Mouse (Mus musculus): Measurements from ENCODE around the gene Iqgap3.
A peak's percentile ranks its signal among the peaks of the same experiment; 100 is the strongest.

Iqgap3 gene

DNA sequence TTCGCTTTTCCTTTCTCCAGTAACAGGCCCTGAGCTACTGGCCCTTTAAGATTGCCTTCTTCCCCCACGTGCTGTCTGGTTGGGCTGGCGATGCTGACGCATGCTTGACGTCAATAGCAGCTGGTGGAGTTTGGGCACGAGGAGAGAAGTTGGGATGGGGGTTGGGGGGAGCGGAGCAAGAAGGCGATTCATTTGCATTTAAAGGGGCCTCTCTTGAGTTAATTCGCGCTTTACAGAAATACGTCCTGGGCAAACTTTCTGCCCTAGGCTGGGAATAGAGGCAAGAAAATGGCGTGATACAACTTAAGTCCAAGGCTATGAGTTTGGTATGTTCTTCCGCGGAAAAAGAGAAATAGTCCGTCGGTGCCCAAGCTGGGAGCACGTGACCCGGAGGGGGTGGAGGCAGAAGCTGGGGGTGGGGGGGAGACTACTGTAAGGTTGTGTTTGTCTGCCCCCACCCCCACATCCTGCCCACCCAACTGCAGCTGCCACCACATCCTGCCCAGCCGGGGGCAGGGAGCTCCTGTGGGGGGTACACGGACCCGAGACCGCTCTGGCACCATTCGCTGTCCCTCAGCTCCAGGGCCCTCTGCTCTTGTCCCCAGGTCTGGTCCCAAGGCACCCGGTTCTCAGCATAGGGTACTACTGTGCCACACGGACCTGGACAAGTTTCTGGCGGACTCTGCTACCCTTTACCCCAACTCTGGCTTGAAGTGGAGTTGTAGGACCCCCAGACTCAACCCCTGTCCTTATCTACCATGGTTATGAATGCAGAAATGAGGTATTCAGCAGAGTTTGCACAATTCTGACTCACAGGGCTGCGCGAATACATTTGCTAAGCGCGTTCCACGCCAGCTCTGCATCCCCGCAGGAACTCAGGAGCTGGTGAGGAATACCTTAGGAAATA lies 56.8 kb downstream of the Iqgap3 start:
- peak; percentile 98 for DNase-seq (ENCODE audit: low read depth, low spot score)

DNA sequence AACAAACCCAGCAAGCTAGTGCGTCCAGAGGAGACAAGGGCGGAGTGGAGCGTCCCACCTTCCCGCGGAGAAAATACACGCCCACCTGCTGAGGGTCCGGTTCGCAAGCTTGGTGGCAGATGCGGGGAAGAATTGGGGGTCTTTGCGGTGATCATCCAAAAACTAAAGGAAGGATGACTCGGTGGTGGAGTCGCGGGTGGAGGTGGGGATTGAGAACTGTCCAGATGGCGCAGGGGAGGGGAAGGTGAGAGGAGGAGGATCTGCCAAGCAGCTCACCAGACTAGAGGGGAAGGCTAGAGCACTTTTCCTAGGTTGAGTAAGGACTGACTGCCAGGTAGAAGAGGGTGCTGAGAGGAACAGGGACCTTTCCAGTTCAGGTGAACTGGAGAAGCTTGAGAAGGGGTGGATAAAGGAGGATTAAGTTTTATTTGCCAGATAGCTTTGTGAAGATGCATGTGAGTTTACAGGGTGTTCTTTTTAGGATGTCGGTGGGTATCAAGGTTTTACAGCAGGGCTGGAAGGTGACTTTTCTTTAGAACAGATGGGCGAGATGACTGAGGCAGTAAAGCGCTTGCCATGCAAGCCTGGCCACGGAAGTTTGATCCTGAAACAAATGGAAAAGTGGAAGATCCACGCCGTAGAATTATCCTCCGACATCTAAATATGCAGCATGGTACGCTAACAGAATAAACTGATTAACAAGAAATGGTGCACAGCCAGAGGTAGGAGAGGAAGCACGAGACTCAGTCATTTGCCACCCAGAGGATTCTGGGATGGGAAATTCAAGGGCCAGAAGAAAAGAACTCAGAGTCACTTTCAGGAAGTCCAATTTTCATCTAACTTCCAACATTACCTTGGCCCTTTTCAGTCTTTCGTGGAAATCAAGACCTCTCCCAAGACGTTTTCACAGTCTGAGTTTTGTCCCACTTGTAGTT lies 57.7 kb downstream of the Iqgap3 start:
- DNase-seq (ENCODE audit: low read depth, low spot score): peak; percentile 76

DNA sequence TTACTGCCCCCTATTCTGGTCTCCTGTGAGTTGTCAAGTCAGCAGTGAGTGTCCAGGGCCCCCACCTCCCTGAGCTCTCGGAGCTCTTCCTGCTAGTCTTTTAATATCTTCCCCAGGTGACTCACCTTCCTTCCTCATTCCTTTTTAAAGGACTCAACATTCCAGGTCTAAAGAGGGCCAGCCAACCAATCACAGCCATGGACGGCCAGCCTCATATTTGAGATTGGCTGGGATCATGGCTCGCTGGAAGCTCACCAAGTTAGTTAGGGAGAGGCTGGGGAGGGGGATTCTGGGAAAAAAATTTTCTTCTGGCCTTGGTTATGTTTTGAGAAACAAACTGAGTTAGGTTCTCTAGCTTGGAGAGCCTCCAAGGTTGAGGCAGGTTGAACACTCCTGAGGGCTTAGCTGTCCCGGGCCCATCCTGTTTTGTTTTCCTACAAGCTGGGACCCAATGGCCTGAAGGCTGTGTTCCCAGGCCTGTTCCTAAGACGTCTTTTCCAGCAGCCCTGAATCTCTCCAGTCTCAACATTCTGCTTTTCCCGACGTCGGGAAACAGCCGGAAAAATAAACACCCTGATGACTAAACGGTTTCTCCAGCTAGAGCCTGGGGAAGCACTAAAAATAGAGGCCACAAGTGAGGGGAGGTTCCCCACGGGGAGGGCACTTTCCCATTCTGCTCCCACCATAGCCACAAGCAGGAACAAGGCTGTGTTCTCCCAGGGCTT lies 58.6 kb downstream of the Iqgap3 start:
- peak; percentile 74 for DNase-seq (ENCODE audit: low read depth, low spot score)

DNA sequence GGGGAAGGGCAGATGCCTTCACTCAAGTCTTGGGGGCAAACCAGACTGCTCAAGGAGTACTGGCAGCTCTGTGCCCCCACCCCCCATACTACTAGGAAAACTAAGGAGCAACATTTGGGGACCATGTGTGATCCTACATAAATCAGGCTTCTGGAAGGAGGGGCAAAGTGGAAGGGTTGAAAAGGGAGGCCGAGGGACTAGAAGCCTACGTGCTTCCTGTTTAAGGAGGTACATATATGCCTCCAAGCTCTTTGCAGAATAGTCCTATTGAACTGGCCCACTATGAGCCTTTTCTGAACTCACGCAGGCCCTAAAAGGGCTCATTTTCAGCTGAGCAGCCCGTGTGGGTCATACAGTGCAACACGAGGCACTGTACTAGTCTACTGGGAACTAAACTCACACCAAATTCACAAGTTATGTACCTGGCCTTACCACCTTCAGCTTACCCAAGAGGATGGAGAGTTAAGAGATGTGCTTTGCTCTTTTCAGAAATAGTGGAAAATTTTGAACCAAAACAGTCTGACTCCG lies 59.2 kb downstream of the Iqgap3 start:
- DNase-seq (ENCODE audit: low read depth, low spot score): no peak

DNA sequence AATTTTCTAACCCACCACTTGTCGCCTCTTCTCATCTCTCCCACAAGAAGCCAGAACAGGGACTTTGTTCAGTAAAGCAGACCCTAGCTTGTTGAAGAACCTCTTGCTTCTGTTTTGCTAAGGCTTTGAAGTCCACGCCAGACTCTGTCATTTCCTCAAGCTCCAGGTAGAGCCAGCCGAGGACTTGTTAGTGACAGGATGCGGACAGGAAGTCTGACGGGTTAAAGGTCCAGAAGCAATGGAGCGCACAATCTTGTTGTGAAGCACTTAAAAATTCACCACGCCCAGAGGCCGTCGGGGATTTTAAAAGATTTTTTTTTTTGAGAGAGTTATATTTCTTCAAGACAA lies 59.6 kb downstream of the Iqgap3 start:
- DNase-seq (ENCODE audit: low read depth, low spot score): no peak

DNA sequence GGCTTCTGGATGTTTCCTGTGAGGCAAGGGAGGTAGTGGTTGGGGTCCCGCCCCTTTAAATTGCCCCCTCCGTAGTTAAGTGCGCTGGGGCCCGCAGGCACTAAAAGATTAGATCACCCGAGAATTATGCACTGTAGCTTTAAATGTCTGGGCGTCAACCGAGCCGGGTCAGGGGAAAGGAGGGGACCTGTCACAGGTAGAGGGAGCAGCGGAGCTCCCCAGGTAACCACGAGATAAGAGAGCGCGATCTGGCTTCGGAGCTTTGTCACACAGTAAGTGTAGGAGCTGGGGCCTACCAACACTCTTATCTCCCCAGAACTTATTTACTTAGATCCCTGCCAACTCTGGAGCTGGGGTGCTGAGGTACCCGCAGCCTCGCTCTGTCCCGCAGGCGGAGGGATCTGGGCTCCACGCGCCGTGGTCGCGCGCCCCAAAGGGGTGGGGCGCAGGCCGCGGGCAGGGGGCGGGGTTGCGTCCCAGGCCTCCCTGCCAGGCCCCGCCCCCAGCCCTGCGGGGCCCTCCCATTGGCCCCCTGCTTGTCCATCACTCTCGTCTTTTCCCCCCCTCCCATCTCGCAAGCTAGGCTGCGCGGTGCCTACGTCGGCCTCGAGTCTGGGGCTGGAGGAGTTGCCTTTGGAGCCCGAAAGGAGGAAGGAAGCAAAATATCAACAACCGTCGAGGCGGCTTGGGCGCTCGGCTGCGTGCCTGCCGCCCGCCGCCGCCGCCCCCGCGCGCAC lies 60.2 kb downstream of the Iqgap3 start, which contains the start of gene Mef2d:
Mef2d (plus strand) TSS at position 586 of the 737 bp plus-strand sequence.
- peak; percentile 98 for DNase-seq (ENCODE audit: low read depth, low spot score)

DNA sequence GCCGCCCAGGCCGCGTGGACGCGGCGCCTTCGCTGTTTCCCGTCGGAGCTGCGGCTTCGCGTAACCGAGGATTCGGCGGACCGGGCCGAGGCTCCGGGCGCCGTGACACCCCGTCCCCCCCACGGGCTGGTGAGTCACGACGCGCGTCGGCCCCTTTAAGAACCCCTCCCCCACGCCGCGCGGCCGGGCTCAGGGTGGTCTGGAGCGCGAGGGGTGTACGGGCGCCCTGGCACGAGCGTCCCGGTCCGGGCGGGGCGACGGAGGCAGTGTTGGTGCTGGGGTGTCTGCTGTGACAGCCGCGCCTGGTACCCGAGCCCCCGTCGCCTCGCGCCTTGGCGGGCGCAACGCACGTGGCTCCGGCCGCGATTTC lies 60.8 kb downstream of the Iqgap3 start:
- DNase-seq (ENCODE audit: low read depth, low spot score): no peak

DNA sequence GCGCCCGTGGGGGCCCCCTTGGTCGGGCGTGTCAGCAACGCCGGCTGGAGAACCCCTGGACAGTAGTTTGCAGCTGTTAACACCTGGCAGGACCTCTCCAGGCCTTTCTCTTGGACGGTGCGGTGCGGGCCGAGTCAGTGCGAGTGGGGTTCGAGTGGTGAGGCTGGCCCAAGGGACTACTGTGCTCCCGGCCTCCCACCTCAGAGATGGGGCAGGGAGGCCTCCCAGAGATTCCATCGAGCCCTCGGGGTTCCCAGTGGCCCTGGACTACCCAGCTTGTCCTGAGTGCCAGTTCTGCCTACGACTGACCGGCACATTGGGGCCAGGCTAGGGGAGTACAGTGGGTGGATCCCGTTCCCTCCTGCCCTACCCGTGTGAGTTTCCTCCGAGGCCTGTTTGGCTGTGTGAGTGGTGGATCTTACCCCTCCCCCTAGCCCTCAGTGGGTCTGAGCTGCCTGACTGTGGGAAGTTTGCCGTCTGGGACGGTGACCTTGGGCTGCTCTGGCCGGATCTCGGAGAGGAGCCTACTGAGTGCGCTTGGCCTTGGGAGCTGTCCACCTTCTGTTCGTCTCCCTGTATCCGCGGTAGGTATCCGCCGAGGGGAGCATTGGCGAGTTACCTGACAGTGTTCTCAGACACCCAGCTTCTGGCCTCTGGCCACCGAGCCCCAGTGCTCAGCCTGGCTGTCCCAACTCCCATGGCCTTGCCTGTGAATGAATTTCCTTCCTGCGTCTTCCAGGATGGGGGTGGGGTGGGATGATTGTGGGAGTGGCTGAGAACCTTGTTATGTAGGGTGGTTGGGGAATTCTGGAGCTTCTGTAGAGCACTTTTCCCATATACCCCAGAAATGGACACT lies 61.4 kb downstream of the Iqgap3 start:
- peak; percentile 78 for DNase-seq (ENCODE audit: low read depth, low spot score)

DNA sequence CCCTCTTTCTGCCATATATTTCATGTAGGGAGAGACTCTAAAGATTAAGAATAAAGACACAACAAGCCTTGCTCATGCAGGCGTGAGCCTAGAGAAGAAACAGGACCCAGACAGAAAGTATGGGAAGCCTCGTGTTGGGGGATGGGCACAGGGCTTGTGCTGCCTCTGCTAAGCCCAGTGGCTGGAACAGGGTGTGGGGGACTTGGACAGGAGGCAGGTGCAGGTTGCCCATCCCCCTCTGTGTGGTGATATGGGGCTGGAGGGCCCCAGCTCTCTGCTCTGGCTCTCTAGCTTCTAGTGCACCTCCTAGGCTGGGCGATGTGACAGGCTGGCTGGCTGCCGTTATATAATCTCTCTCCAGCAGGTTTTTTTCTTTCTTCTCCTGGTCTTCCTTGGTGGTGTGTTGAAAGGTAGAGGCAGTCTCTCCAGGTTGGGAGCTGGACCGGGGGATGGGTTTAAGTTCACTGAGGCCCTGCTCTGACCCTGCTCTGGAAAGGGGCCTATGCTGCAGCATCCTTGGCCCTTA lies 62.3 kb downstream of the Iqgap3 start:
- DNase-seq (ENCODE audit: low read depth, low spot score): peak; percentile 92

DNA sequence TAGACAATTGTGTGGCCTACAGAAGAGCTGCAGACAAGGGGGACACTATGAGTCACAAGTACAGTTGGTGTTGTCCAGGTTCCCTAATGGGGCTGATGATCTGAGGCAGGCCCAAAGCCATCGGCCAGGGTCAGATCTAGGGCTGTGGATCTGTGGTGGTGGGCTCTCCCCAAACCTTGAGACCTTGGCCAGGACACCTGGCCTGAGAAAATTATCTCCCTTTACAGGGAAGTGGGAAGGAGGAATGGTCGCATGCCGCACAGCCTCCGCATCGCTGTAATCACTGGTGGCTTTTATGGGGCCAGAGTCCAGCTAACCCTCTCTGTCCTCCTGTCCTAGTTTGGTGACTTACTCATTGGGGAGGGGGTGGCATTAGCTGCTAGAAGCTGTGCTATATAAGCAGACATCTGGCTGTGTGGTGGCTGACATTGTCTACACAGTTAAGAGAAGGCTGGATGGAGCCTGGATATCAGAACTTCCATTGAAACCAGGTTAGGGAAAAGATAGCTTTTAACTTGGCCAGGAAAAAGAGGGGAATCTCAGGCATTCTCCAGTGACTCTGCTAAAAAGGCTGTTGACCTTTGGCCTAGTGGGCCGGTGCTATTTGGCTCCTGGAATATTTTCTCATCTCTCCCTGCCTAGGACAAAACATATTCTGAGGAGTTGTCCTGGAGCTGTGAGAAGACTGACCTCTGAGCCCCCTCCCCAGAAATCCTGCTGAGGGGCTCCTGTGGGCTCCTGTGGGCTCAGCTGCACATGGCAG lies 63.1 kb downstream of the Iqgap3 start:
- no peak for DNase-seq (ENCODE audit: low read depth, low spot score)

DNA sequence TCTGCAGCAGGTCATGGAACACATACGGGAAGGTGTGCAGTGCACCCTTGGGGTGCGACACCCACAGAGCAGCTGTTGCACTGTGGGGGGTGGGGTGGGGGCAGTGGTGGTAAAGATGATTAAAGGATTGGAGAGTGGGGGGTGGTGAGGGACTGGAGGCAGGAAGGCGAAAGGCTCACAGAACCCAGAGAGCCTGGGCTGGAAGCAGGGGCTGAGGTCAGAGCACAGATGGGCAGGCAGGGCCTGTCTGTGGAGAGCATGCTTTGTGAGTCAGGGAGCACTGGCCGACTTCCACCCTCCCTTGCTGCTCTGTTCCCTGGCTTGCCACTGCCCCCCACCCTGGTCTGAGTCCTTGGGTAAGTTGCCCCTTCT lies 63.6 kb downstream of the Iqgap3 start:
- DNase-seq (ENCODE audit: low read depth, low spot score): no peak

DNA sequence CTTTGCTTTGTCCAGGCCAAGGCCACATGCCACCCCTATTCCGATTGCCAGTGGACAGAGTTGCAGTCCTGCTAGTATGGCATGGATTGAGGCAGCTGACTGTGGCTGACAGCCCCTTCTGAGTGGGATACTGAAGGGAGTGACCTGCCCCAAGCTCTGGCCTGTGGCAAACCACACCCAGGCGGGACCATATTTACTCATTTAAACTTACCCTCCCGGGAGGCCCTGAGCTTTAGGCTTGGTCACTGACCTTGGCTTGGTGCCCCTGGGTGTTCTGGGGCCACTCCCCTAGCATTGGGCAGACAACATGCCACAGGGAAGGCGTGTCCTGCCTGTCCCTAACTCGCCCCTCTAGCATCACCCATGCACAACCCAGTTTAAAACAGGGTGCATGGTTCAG lies 64.2 kb downstream of the Iqgap3 start:
- DNase-seq (ENCODE audit: low read depth, low spot score): peak; percentile 74

DNA sequence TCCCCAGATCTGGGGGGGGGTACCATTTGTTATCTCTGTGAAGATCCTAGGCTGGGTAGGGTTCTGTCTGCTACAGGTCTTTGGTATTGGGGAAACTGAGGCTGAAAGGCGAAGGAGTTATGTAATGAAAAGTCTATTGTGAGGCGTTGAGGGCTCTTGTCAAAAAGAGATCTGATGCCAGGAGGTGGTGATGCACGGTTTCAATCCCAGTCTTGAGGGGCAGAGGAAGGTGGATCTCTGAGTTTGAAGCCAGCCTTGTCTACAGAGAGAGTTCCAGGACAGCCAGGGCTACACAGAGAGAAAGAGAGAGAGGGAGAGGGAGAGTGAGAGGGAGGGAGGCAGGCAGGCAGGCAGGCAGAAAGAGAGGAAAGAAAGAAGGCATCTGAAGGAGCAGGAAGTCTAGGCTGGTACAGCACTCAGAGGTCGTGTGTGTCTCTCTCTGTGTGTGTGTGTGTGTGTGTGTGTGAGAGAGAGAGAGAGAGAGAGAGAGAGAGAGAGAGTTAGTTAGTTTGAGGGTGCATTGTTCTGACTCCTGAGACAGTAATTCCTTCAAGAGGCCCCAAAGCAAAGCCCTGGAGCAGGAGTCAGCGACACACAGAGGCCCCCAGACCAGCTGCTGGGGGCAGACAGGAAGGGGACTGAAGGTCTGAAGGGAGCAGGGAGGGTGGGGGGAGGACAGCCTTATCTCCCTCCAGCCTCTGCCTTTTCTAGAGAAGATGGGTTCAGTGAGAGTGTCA lies 64.8 kb downstream of the Iqgap3 start:
- DNase-seq (ENCODE audit: low read depth, low spot score): no peak

DNA sequence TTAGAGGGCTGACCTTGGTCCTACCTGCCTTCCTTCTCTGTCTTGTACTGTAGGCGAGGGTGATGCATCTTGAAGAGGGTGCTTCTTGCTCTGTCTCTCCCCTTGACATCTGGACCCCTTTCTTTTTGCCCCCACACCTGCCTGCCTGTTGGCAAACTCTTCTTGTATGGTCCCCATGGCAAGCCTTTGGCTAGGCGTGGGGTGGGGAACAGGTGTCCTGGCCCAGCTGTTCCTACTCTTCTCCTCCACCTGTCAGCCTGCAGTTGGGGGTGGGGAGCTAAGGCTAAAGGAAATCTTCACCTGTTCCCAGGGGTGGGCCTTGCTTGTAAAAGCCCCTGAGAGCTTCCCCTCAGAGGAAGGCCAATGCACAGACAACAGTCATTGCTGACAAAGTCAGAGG lies 65.7 kb downstream of the Iqgap3 start:
- DNase-seq (ENCODE audit: low read depth, low spot score): no peak

DNA sequence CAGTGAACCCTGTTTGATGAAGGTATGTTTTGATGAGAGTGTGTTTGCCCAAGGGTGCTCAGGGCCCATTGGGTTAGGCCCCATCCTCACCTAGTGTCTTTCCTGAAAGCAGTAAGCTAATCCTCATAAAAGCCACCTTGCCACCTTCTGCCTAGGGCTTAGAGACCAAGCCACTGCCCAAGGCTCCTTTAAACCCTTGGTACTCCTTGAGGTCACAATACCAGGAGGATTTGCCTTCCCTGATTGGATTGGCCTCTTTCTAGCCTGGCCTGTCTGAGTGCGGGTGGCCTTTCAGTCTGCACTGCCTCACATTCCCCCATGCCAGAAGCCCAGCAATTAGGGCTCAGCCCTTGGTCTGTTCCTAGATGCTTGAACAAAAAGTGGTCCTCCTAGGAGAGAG lies 66.1 kb downstream of the Iqgap3 start:
- DNase-seq (ENCODE audit: low read depth, low spot score): no peak

DNA sequence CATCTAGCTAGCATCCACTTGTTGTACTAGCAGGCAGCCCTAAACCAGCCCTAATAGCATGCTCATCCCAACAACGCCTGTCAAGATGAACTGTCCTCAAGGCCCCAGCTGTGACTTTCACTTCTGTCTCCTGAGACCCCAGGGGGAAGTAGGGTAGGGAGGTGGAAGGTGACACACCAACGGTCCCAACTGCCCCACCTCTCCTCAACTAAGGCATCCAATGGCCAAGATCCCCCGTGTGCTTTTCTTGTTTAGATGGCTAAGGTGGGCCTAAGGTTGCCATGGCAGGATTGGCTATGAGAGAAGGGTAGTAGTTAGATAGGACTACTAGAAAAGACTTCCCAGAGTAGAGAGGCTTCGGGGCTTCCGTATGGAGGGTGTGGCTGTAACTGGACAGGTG lies 66.6 kb downstream of the Iqgap3 start:
- DNase-seq (ENCODE audit: low read depth, low spot score): no peak

DNA sequence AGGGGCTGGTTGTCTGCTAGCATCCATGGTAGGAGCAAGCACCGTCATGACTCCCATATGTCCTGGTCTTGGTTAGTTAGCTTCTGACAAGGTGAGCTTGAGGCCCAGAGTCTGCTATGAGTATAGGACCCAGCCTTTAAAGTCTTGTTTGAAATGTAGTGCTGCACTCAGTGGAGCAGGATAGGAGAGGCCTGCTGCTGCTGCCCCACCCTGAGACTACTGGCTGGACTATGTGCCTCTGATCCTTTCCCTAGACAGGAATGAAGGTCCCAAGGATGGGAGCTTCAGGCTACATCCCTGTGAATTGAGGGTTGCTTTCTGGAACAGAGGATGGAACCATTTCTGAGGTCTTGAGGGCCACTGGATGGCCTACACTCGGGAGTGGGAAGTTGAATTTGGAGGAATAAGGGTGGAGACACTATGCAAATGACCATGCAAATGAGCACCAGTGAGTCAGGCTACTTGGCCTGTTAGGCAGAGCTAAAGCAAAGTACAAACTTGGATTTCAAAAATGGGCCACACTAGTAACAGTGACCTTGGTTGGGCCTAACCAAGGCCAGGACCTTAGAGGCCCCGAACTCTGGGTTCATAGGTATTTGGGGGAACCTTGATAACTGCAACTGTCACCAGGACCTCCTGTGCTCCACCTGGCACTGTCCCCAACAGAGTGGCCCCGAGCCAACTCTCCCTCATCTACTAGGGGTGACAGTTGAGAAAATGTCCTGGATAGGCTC lies 67.2 kb downstream of the Iqgap3 start:
- no peak for DNase-seq (ENCODE audit: low read depth, low spot score)

DNA sequence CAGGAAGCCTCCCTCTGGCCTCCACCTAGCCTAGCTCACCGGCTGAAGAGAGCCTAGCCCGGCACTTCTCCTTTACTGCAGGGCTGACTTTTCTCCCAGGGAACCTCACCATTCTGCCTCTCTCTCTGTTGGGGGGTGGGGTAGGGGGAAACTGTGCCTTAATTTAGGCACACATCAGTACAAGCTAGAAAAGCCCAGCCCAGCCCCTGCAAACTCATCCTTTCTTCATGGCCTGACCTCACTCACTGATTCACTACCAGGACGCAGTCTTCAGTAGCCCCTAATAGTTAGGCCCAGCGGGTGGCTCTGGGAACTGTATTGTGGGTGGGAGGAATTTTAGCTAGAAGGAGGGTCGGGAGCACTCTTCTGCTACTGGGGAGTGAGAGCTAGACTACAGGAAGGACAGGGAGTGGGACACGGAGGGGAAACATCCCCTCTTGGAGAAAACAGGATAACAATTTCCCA lies 67.8 kb downstream of the Iqgap3 start:
- no peak for DNase-seq (ENCODE audit: low read depth, low spot score)

All from skeletal muscle tissue, adult 2 months (tissue).